Comparison of ENCODE assay signal across 8 mouse cellular contexts in genomic region chr16:57694694-57695093, GRCm38 (mm10).
"Had no signal": no experiment of that assay in that cellular context is flagged by ENCODE, and none has a peak within 500 bp of the region (broad histone marks: within the 10 kb centered on the region; RNA-seq: fewer than 3 reads in every experiment).

No protein-coding gene starts in this region.

- DNase-seq: kidney, adult 18-20 months; kidney, postnatal 10 days; kidney, postnatal 4 days; lung, adult 18-20 months; midbrain, embryonic 14.5 days; right cerebral cortex, adult 18-20 months; right cerebral cortex, postnatal 25 days; thymus, postnatal 4 days had no signal
